Mouse (Mus musculus): ENCODE measurements at regions not wholly inside any gene's neighbourhood (a gene's known extent, or its start where the extent isn't known, plus 50 kb on each side); places are given as distances from the start of the nearest gene placed in this dataset.
"Not testable (repeated sequence)": the region's sequence is repeated elsewhere in the genome, so short reads cannot be mapped to it uniquely, and the experiment has no call there.

DNA sequence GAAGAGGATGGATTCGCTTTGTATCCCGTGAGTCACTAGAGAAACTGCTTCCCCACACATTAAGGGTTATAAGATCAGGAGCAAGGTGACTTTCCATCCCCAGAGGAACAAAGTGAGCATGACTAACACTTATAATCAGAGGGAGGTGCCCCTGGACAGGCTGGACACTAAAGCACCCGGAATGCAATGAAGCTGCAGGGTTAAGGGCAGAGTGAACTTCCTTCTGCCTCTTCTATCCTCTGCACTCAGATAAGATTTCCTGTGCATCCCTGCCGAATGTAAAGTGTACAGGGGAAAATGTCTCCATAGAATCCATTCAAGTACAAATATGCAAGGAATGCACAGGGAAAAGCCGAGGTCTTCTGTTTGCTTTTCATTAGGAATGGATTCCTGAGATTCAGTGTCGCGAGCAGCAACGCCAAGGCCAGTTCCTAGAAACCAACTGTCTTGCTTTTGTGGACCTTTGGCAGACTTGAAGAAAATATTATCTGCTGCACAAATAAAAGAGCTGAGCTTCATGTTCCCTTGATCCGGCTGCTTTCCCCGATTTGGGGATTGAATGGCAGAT, 58.5 kb upstream of the Fbxl7 start:
- no peak for DNase-seq (ENCODE audit: low spot score in 2 of 2)

DNA sequence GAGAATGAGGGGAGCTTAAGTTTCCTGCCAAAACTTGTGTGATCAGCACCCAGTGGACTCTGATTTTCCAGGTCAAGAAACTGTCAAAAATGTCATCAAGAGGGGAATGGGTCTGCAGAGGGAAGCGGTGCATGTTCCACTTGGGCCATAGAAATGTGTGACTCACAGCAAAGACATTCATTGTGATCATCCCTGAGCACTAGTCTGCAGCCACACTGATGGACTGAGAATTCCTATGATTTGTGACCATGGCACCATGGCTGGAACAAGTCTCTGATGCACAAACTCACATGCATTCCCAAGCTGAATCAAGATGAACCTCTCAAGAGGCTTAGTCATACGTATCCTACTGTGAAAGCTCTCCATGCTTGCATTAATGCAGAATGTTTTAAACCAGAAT, 63.6 kb upstream of the Fbxl7 start:
- DNase-seq (ENCODE audit: low spot score in 2 of 2) = no peak

DNA sequence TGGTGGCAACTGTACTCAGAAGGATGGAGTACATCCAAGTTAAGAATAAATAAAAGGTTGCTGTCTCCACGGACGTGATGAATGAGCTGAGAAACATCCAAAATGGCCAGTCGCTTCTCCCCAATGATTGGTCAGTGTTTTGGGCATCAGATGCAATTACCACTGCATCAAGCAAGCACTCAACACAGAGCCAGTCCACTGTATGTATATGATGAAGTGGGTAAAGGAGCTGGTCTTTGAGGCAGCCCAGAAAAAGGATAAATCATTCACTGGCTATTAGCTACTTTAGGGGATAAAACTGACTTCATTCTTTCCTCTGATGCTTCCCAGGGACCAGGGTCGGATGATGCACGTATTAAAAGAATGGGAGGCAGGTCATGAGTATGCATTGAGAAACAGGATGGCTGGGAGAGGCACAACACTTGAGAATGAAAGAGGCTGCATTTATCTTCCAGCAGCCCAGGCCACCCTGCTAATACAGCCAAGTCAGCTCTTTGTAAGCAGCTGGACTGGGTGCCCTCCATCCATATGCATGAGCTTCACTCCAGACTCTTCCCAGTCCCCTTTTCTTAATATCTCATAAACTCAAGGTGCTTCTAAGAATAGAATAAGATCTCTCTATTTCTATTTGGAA, 73.1 kb upstream of the Fbxl7 start:
- no peak for DNase-seq (ENCODE audit: low spot score in 2 of 2)

DNA sequence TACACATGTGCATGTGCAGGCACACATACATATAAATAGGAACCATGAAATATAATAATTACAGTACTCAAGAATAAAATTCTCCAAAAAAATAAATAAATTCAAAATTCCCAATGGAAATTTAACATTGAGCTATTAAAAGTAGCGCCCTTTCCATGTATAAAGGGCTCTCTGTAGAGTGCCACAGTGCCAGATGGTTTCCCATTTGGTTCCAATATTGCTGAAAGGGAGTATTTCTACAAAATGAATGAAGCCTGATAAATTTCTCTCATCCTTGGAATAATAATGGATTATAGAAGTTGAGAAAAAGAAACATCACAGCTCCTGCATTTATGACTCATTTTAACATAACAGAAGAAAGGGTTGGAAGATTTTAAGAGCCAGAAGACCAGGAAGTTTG, 75.4 kb upstream of the Fbxl7 start:
- DNase-seq (ENCODE audit: low spot score in 2 of 2) = no peak

DNA sequence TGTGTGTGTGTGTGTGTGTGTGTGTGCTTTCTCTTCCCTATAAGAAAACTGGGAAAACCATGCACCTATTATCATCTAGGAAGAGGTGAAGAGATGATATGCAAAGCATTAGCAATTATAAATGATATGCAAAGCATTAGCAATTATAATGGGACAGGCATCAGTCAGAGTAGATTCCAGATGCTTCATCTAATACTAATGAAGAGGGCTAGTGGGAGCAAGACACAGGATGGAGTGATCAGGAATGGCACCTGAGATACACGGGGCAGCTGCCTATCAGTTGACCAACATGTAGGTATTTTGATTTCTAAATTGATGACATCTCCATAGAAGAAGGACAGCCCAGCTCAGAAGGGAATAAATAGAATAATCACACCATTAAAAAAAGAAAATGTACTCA, 97.7 kb upstream of the Fbxl7 start:
- no peak for DNase-seq (ENCODE audit: low spot score in 2 of 2)

DNA sequence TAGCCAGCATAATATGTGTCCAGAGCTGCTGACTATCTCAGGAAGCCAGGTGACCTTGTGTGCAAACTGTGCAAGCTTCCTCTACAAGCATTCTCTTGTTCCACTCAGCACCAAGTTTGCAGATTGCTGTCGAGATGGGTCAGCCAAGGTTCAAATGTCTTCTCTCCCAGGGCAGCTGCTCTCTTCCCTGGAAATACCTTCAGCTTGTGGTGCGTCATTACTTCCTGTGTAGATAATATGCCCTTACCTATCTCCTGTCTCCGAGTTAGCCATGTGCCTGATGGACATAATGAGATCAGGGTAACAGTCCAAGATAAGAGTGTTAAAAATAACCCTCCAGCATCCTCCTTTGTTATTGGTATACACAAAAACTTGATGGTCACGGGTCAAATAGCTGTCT, 113.7 kb upstream of the Fbxl7 start:
- no peak for DNase-seq (ENCODE audit: low spot score in 2 of 2)

DNA sequence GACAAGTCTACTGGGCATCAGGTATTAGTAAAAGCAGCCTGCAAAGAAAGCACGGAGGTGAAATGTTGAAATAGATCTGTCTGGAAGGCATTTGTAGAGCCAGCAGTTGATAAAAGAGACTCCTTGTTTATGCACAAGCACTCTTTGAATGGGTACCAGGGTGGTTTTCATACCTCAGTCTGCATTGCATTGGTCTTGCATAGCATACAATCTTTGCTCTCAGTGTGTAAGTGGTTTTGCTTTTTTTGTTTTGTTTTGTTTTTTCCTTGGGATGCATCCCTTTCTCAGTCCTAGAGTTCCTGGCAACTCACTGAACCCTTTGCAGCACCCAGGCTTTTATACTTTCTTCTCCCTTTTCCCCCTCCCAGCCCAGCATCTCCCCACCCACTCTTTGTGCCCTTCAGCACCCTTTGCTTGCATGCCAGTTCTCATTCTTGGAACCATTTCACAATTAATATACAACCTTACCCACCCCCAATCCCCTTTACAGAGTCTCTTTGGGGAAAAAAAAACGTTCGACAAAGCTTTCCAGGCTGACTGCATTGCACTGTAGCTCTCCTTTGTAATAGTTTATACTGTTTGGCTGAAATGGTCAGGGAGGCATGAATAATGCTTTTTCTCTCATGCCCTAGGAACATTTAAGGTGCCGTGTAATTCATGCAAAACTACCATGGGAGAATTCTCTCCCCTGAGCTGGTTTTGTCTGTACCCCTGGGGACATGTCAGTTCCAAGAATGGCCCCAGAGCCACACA, 118.7 kb upstream of the Fbxl7 start:
- DNase-seq (ENCODE audit: low spot score in 2 of 2) = no peak

DNA sequence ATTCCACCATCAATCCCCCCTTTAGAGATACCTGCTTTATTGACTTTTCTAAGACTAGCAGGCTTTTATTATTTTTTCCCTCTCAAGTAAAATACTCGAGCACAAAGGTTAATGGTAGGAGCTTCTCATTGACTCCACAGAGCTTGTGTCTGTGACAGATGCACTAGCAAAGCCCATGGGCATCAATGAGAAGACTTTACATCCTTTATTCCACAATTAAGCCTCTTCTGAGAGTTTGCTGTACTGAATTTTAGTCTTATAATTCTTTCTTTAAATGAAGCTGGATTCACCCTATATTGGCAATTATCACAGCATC, 119.2 kb upstream of the Fbxl7 start:
- no peak for DNase-seq (ENCODE audit: low spot score in 2 of 2)

DNA sequence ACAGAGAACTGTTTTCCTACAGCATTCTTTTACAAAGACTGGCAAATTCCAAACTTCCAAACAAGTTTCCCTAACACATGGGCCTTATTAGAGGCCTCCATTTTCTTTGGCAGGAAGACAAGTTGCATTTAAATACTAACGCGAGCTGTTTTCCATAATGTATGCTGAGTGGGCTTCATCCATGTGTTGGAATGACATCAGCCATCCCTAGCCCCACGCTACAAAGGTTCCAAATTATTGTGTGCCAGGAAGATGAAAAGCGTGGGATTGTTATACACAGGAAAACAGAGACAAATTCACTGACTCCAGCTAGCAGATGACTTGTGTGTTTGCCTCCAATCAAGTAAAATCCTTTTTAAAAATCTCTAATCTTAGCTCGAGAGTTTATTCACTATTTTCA, 125.1 kb upstream of the Fbxl7 start:
- DNase-seq (ENCODE audit: low spot score in 2 of 2) = no peak

DNA sequence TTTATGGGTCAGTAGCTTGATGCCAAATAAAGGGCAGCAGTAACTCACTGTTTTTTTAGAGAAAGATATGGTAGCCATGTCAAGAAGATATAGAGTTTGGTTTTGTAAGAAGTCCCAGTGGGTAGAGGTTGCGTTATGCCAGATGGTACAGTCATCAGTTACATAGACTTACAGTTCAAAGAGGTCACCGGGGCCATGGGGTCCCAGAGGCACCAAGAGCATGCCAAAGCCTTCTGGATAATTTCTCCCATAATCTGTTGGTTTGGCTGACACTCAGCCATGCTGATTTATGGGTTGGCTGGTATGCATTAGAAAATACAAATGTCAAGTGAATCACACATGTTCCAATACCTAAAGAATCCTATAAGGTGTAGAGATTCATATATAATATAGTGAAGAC, 137.9 kb upstream of the Fbxl7 start:
- no peak for DNase-seq (ENCODE audit: low spot score in 2 of 2)

DNA sequence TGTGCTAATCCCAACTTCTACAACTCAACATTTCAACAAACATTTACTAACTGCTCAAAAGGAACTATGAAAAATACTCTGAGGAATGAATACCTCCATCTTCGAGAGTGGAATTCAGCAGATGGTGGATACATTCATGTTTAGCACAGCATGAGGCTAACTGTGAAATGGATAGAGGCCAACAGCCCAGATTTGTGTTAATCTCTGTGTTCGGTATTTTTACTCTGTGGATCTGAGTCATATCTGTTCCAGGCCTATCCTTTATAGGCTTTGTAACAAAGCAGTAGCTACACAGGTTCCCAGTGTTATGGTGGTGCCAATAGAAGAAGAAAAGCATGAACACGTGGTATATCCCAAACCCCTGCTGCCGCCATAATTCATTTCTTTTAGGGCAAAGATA, 148.4 kb upstream of the Fbxl7 start:
- DNase-seq (ENCODE audit: low spot score in 2 of 2) = no peak

DNA sequence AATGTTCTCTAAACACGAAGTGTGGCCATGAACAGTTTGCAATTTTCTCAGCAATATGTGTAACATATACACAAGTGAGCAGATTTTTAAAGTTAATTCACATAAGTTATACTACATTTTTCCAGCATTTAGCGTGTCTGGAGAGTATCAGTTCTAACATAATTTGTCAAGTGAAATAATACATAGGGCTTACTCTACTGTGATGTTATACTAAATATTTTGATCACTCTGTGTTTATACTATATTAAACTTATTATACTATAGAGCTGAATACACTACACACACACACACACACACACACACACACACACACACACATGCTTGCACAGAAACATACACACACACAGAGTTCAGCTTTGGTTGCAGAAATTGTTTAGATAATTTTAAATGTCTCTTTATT, 155.3 kb upstream of the Fbxl7 start:
- no peak for DNase-seq (ENCODE audit: low spot score in 2 of 2)

DNA sequence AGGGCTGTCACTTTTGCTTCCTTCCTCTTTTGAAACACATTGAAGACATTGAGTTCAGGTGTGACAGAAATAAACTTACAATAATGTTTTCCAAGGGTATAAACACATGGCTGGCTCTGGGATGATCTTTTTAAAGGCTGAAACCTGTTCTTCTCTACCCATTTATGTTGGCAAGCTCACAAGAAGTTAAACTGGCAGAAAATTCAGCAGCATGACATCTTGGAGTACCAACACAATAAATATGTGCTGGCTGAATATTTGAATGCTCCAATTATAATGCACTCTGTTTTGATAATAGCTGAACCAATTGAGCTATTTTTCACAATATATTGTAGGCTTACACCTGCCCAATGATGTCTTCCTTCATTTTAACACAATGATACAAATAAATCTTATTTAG, 168.1 kb upstream of the Fbxl7 start:
- DNase-seq (ENCODE audit: low spot score in 2 of 2) = no peak

DNA sequence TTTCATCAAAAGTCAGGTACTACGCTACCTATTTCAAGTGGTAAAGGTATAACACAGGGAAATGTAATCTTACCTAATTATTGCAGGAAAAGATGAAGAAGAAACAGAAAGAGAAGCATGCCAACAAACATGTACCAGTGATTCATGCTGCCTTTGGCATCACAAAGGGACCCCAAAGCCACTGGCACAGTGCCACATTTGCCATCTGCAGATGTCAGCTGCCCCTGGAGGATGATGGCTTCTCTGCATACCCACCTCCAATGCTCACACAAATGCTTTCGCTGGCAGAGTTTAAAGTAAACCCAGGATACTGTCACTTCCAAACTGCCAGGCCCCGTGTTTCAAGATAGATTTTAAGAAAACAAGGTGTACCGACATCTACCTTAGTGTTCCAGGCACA, 168.6 kb upstream of the Fbxl7 start:
- no peak for DNase-seq (ENCODE audit: low spot score in 2 of 2)

DNA sequence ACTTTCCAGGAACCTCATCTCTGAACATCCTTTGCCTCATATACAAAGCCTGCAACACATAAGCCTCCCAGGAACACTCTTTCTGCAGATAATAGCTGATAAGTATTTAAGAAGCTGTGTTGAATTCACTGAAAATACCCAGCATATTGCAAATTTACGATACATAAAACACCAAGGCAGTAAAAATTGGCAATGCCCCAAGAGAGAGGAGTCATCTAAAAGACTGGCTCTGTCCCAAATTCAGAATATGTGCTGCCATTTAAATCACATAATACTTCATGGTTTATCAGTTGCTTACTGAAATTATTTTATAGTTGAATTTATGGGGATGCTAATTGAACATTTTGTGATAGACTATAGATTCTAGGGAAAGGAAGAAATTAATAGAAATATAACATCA, 172.3 kb upstream of the Fbxl7 start:
- DNase-seq (ENCODE audit: low spot score in 2 of 2) = no peak

DNA sequence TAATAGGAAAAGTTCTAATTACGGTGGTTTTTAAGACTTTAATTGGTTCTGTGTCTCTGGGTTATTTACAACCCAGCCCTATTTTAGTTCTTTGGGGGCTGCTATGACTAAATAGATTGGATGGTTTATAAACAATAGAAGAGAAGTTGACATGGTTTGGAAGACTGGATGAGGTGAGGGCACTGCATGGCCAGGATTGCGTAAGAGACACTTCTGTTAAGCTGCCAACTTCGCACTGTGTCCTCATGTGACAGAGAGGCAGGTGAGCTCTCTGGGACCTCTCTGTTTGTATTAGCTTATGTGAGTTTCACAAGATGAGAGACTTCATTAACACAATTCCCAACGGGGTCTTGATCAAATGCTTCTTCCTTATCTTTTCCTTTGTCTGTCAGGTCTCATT, 182.5 kb upstream of the Fbxl7 start:
- no peak for DNase-seq (ENCODE audit: low spot score in 2 of 2)

DNA sequence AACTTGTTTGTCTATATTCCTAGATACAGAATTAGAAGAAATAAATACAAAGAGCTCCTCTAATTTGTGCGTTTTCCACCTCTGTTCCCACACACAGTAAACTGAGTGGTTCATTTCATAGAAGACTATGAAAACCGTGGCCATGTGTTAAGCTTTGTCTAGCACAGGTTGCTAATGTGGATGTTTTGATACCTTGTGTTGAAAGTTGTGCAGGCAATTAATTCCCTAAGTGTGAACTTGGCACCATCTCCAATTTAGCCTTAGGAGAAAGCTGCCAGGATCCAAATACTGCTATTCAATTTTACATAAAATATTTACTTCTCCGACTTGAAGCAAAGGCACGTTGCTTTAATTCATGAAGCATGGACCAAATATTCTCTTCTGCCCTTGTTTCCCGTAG, 187.4 kb upstream of the Fbxl7 start:
- no peak for DNase-seq (ENCODE audit: low spot score in 2 of 2)

DNA sequence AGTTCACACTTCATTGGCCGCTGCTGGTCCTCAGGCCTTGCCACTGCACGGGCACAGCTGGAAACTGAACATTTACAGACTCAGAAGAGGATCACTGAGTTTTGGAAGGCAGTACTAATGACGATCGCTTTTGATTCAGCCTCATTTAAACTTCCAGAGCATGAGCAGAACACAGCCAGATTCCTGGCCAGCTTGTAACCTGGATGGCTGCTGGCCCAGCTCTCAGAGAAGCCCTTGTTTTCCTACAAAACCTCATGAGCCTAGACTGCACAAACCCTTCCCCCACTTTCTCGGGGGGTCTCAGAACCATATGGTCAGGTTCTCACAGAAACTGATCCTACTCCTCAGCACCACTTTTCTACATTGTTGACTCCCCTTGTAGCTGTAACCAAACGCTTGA, 188.2 kb upstream of the Fbxl7 start:
- DNase-seq (ENCODE audit: low spot score in 2 of 2) = no peak

DNA sequence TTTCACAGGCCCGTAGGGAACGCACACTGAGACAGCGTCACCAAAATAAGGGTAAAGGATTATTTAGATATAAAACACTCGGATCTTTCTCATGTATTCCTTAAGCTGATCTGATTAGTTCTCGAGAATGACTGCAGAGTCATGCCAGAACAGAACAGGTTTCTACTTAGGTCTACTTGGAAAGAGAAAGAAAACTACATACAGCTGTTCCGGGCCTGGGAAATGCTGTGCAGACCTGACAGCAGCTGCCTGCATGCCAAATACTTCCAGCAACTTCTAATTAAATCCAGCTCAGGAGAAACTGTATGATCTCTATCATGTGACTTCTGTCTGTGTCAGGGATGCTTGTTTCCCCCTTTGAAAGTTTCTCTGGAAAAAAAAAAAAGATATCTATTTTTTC, 193.8 kb upstream of the Fbxl7 start:
- no peak for DNase-seq (ENCODE audit: low spot score in 2 of 2)

DNA sequence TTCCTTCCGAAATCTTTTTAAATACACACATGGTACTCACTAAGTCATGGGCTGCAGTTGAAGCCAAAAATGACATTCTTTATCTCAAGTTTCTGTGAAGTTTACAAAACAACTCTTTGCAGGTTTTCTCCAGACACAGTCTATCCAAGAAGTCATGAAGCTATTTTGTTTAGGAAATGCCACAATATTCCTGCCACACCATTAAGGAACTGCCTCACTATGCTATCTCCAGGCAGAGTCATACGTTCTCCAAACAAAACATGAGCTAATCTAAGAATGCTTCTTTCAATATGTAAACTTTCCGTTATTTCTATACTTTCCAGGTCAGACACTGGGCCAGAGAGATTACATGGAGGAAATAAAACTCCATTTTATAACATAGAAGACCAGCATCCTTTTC, 198.7 kb upstream of the Fbxl7 start:
- DNase-seq (ENCODE audit: low spot score in 2 of 2) = no peak

DNA sequence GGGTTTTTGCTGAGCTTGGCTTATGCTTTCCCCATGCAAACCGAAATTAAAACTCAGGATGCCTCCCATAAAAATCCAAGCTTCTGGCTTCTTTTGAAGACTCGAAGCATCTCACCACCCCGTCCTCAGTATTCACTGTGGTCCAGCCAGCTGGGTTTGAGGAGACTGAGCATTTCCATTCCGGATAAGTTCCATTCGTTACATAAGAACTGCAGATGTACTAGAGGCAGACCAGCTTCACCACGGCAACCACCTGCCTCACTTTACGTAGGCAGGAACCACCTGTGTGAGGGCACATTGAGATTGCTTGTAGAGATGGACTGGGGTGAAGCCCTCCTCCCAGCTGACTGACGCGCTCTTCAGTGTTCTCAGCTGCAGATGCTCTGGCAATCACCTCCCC, 199.9 kb upstream of the Fbxl7 start:
- no peak for DNase-seq (ENCODE audit: low spot score in 2 of 2)

DNA sequence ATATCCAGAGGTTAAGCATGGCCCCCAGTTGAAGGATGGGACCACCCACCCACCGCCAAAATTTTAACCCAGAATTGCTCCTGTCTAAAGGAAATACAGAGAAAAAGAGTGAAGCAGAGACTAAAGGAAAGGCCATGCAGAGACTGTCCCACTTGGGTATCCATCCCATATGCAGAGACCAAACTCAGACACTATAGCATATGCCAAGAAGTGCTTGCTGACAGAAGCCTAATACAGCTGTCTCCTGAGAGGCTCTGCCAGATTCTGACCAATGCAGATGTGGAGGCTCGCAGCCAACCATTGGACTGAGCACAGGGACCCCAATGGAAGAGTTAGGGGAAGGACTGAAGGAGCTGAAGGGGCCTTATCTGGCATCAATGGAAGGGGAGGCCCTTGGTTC, 206.2 kb upstream of the Fbxl7 start:
- DNase-seq (ENCODE audit: low spot score in 2 of 2) = not testable (repeated sequence)

DNA sequence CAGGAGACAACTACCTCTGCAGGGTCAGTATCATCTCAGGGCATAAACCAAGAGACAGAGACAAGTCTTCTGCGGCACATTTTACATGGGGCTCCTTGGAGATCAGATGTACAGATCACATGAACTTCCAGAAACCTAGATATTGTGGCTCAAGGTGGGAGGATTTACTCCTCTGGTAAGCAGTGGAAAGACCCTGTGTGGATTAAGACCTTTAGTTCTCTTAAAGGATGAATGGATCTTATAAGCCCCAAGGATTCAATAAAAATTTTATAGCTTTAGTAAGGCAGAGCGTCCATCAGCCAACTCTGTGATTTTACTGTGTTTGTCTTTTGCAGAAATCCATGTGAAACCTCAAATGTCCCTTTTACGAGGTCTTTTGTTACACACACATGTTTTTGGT, 213.8 kb upstream of the Fbxl7 start:
- no peak for DNase-seq (ENCODE audit: low spot score in 2 of 2)

DNA sequence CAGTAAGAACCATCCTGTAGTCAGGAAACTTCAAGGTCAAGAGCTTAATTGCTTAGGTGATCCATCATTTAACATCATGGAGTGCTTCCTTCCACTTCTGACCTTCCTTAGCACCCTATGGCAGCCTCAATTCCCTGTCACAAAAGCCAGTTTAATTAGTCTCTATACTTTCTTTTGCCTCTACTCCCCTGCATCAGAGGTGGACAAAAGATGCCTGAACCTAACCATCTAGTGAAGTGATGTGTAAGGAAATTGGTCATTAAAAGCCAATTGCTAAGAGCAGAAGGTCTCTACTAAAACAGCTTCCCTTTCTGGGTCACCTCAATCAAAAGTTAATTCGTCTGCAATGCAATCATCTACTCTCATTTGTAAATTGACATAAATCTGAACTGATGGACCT, 234.3 kb upstream of the Fbxl7 start:
- DNase-seq (ENCODE audit: low spot score in 2 of 2) = no peak
